8 mouse cellular contexts compared by ENCODE assay signal in genomic region chr11:75678747-75679438, GRCm38 (mm10). TPM values are rescaled to one million over a fixed set of nuclear protein-coding genes. Genes with fewer than 3 reads are reported as not detected.
DNase-seq lines count a peak whose midpoint lies in the region; ATAC-seq lines count a peak whose summit lies in the region.

Crk (plus strand) TSS chr11:75679259.

- H3K36me3 ChIP-seq in hindbrain, embryonic 15.5 days: no peaks in the 10 kb centered on the region

- no peaks in the 10 kb centered on the region for H3K9me3 ChIP-seq in hindbrain, embryonic 15.5 days

- peak within 1 kb of the TSS; percentile 94 for H3K27ac ChIP-seq in hindbrain, embryonic 15.5 days (replicated peaks)

- peak; percentile 98 for ATAC-seq in hindbrain, embryonic 15.5 days (ENCODE audit: low FRiP score, low read depth)

- peak within 1 kb of the TSS; percentile 88 for H3K9ac ChIP-seq in hindbrain, embryonic 15.5 days

- H3K4me3 ChIP-seq in hindbrain, embryonic 15.5 days: peak within 1 kb of the TSS; percentile 97

- H3K4me1 ChIP-seq in hindbrain, embryonic 15.5 days (replicated peaks): peaks cover 27% of the 10 kb centered on the region

- under 1% methylated on average over 55 of the region's 55 CpGs for WGBS in hindbrain, embryonic 15.5 days

- peak within 1 kb of the TSS; percentile 75 for H3K4me2 ChIP-seq in hindbrain, embryonic 15.5 days

- no peaks in the 10 kb centered on the region for H3K27me3 ChIP-seq in hindbrain, embryonic 15.5 days

- DNase-seq in R1 (ENCODE audit: low read depth, low spot score): peak; percentile 97
- peak; percentile 97 to 99 for DNase-seq in cerebellum, postnatal 25 days
- DNase-seq in frontal cortex, postnatal 36 days (ENCODE audit: low spot score in 2 of 2): peak; percentile 96
- peak; percentile 94 for DNase-seq in left cerebral cortex, adult 11 months (ENCODE audit: low spot score)
- DNase-seq in lung, postnatal 4 days: peak; percentile 99
- peak; percentile 97 for DNase-seq in retina, postnatal 7 days (ENCODE audit: low read depth, low spot score)
- DNase-seq in urinary bladder, adult 2 months (ENCODE audit: low spot score): peak; percentile 98

RNA-seq across cellular contexts. Expression of gene Crk, which starts in this region (rescaled TPM):
- 109 TPM in 2 replicates for polyA plus RNA-seq in hindbrain, embryonic 15.5 days (2015; fragmentation: Nextera tagmentation; extraction: Ambion mirVana)
- polyA plus RNA-seq in urinary bladder, adult 2 months (2012; rRNA removed): 84.0 and 86.6 TPM in 2 replicates

Comparison
In these comparisons a context has a peak if more than half of its experiments do, and no peak if none do; other contexts are left out.
1. Peak in every context shown above with its lines: DNase-seq, ATAC-seq, H3K4me3 ChIP-seq and H3K27ac ChIP-seq.